Mouse (Mus musculus): ENCODE data around the gene Ano4. TPM values are rescaled to one million over a fixed set of nuclear protein-coding genes. Genes with fewer than 3 reads are reported as not detected.
"Not testable (repeated sequence)": the region's sequence is repeated elsewhere in the genome, so short reads cannot be mapped to it uniquely, and the experiment has no call there.

Gene Ano4
- total and polyA plus RNA-seq, 3 experiments, result not detected

DNA sequence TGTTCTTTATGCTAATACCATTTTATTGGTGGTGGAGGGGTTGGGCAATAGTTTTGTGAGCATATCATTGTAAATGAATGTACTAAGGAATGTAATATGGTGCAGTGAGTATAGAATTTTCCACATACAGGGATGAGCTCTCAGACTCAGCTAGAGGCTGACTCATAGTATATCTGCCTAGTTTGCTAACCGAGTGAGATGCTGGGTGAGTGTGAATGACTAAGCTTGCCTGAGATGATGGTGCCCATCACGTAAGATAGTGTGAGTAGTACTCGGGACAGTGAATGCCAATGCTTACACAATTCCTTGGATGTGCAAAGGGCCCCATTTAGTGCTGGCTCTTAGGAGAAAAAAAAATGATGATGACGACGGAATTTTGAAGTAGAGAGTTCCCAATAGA is 267.1 kb downstream of the Ano4 start:
- Histone ChIP-seq H3K4me3 (replicated peaks in 1 of 3; ENCODE audit: low read depth in 2 of 3, low read length in 2 of 3, poor library complexity in 1 of 3) (no peak overlapping the region), H3K27me3 (replicated peaks) (no peaks in the 10 kb centered on the region), H3K9ac (ENCODE audit: insufficient read depth, low read depth) (no peak overlapping the region), H3K79me2 (replicated peaks; ENCODE audit: control insufficient read depth, extremely low read depth, insufficient read depth, poor library complexity, severe bottlenecking) (no peaks in the 10 kb centered on the region), H3K36me3 (replicated peaks in 1 of 2; ENCODE audit: control insufficient read depth in 1 of 2, insufficient read depth in 1 of 2, low read length in 1 of 2) (no peaks in the 10 kb centered on the region), H3K4me1 (ENCODE audit: control insufficient read depth in 1 of 2, insufficient read depth in 2 of 2) (no peaks in the 10 kb centered on the region), H3K4me2 (ENCODE audit: insufficient read depth, low read depth, poor library complexity, severe bottlenecking) (no peak overlapping the region), H3K9me3 (replicated peaks; ENCODE audit: low read length) (no peaks in the 10 kb centered on the region), H3K27ac (ENCODE audit: insufficient read depth, low read depth) (no peak overlapping the region)
- in situ Hi-C loops (cut with MboI; ENCODE audit: low pct_ligation_motif_present, low pct_unique_long_range_greater_than_20kb, low sequenced_read_pairs), result no loop called here
- dilution Hi-C loops (cut with MboI; ENCODE audit: extremely low pct_ligation_motif_present, extremely low pct_unique_long_range_greater_than_20kb, low sequenced_read_pairs), result no loop called here
- no peak for DNase-seq (ENCODE audit: extremely low read depth)
- TF ChIP-seq ZKSCAN1 (IDR thresholded peaks at IDR 0.05; ENCODE audit: borderline replicate concordance, low read depth, low read length) (no peak), ELF1 (IDR thresholded peaks at IDR 0.05; ENCODE audit: low read depth, low read length) (no peak), CHD2 (IDR thresholded peaks at IDR 0.05; ENCODE audit: low read length) (no peak), NRF1 (IDR thresholded peaks at IDR 0.05; ENCODE audit: low read depth, low read length) (no peak), JUND (conservative IDR thresholded peaks at IDR 0.05; ENCODE audit: low read depth, low read length) (no peak), BHLHE40 (IDR thresholded peaks at IDR 0.05; ENCODE audit: low read depth, low read length) (no peak), SIN3A (IDR thresholded peaks at IDR 0.05; ENCODE audit: low read length) (no peak), IRF4 (IDR thresholded peaks at IDR 0.05; ENCODE audit: low read depth, low read length) (no peak), MAZ (IDR thresholded peaks at IDR 0.05; ENCODE audit: low read depth, low read length) (no peak), PAX5 (IDR thresholded peaks at IDR 0.05; ENCODE audit: low read length) (no peak), MEF2A (IDR thresholded peaks at IDR 0.05; ENCODE audit: borderline replicate concordance, low read depth, low read length) (no peak)

- H3K9ac ChIP-seq (ENCODE audit: insufficient read depth, low read depth), result no peak overlapping the region
- no peak overlapping the region for H3K4me2 ChIP-seq (ENCODE audit: insufficient read depth, low read depth, poor library complexity, severe bottlenecking)
- TF ChIP-seq CHD2 (IDR thresholded peaks at IDR 0.05; ENCODE audit: low read length) (no peak), BHLHE40 (IDR thresholded peaks at IDR 0.05; ENCODE audit: low read depth, low read length) (no peak), MYC (IDR thresholded peaks at IDR 0.05; ENCODE audit: low read depth, low read length) (no peak), E2F4 (IDR thresholded peaks at IDR 0.05; ENCODE audit: insufficient replicate concordance, low read depth, low read length) (no peak), PAX5 (IDR thresholded peaks at IDR 0.05; ENCODE audit: low read length) (no peak), ETS1 (conservative IDR thresholded peaks at IDR 0.05; ENCODE audit: low read depth, low read length) (no peak), EP300 (IDR thresholded peaks at IDR 0.05; ENCODE audit: low read length) (no peak), ZKSCAN1 (IDR thresholded peaks at IDR 0.05; ENCODE audit: borderline replicate concordance, low read depth, low read length) (no peak), RCOR1 (conservative IDR thresholded peaks at IDR 0.05; ENCODE audit: low read depth, low read length) (no peak), POLR2A (IDR thresholded peaks at IDR 0.05; ENCODE audit: low read depth, low read length) (no peak)
- peaks cover 0 to 5% of the 10 kb centered on the region in 2 experiments; a peak in 1 of 4 replicates for H3K4me1 ChIP-seq (ENCODE audit: control insufficient read depth in 1 of 2, insufficient read depth in 2 of 2)
- no peaks in the 10 kb centered on the region for H3K27me3 ChIP-seq (replicated peaks)
- no peak overlapping the region for H3K4me3 ChIP-seq (replicated peaks in 1 of 3; ENCODE audit: low read depth in 2 of 3, low read length in 2 of 3, poor library complexity in 1 of 3)
- no peaks in the 10 kb centered on the region for H3K36me3 ChIP-seq (replicated peaks in 1 of 2; ENCODE audit: control insufficient read depth in 1 of 2, insufficient read depth in 1 of 2, low read length in 1 of 2)
- dilution Hi-C loops (cut with MboI; ENCODE audit: extremely low pct_ligation_motif_present, extremely low pct_unique_long_range_greater_than_20kb, low sequenced_read_pairs) (no loop called here), in situ Hi-C loops (cut with MboI; ENCODE audit: low pct_ligation_motif_present, low pct_unique_long_range_greater_than_20kb, low sequenced_read_pairs) (no loop called here)
- no peak for DNase-seq (ENCODE audit: extremely low read depth)
- H3K9me3 ChIP-seq (replicated peaks; ENCODE audit: low read length), result no peaks in the 10 kb centered on the region
- H3K27ac ChIP-seq (ENCODE audit: insufficient read depth, low read depth), result no peak overlapping the region
- no peaks in the 10 kb centered on the region for H3K79me2 ChIP-seq (replicated peaks; ENCODE audit: control insufficient read depth, extremely low read depth, insufficient read depth, poor library complexity, severe bottlenecking)
These were observed 288.7 kb downstream of the Ano4 start for GRCm38 (mm10) chr10:89055891-89056290.

DNA sequence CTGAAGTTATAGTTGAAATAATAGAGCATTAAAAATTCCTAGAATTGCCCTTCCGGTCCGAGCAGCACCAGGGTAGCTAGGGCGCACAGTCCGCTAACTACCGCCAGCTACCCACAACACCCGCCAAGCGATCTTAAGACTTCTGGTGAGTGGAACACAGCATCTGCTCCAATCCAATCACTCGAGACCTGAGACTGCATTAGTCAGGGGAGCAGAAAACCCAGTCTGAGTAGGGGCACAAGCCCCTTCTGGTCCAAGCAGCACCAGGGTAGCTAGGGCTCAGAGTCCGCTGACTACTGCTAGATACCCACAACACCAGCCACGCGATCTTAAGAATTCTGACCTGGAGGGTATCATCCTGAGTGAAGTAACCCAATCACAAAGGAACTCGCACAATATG is 299.6 kb downstream of the Ano4 start:
- dilution Hi-C loops (cut with MboI; ENCODE audit: extremely low pct_ligation_motif_present, extremely low pct_unique_long_range_greater_than_20kb, low sequenced_read_pairs); H3K4me3 ChIP-seq (replicated peaks in 1 of 3; ENCODE audit: low read depth in 2 of 3, low read length in 2 of 3, poor library complexity in 1 of 3); H3K4me1 ChIP-seq (ENCODE audit: control insufficient read depth in 1 of 2, insufficient read depth in 2 of 2): not testable (repeated sequence)

More for the DNA sequence above, 299.6 kb downstream of the Ano4 start:
- H3K27ac ChIP-seq (ENCODE audit: insufficient read depth, low read depth); H3K4me2 ChIP-seq (ENCODE audit: insufficient read depth, low read depth, poor library complexity, severe bottlenecking); in situ Hi-C loops (cut with MboI; ENCODE audit: low pct_ligation_motif_present, low pct_unique_long_range_greater_than_20kb, low sequenced_read_pairs); H3K79me2 ChIP-seq (replicated peaks; ENCODE audit: control insufficient read depth, extremely low read depth, insufficient read depth, poor library complexity, severe bottlenecking); H3K36me3 ChIP-seq (replicated peaks in 1 of 2; ENCODE audit: control insufficient read depth in 1 of 2, insufficient read depth in 1 of 2, low read length in 1 of 2); H3K27me3 ChIP-seq (replicated peaks); H3K9ac ChIP-seq (ENCODE audit: insufficient read depth, low read depth); DNase-seq (ENCODE audit: extremely low read depth); H3K9me3 ChIP-seq (replicated peaks; ENCODE audit: low read length): not testable (repeated sequence)

Data from CH12.LX (cell line).